Mouse (Mus musculus) spleen, postnatal 10 days (tissue): ENCODE results near the gene Olfr874.
"Not testable (repeated sequence)": the region's sequence is repeated elsewhere in the genome, so short reads cannot be mapped to it uniquely, and the experiment has no call there.

ENCODE experiments used
- DNase-seq, 2 experiments: peaks; one replicate each; pipeline ENCODE4 v3.0.0; 2021 to 2022; ENCODE audit warnings: low spot score in 2 of 2

The Olfr874 gene

GRCm38 (mm10) chr9:37744806-37745205 lies at the start of gene Olfr874:
Gene Olfr874 (plus strand): TSS chr9:37745106.
- no peak for DNase-seq

GRCm38 (mm10) chr9:37716150-37716549 lies 28.8 kb upstream of the Olfr874 start, which contains the start of gene Olfr160:
Gene Olfr160 (minus strand): TSS chr9:37716250.
- DNase-seq: no peak

GRCm38 (mm10) chr9:37734310-37734709 lies 10.6 kb upstream of the Olfr874 start:
- DNase-seq: no peak

GRCm38 (mm10) chr9:37750319-37751075 lies 5.6 kb downstream of the Olfr874 start:
- DNase-seq: no peak

DNA sequence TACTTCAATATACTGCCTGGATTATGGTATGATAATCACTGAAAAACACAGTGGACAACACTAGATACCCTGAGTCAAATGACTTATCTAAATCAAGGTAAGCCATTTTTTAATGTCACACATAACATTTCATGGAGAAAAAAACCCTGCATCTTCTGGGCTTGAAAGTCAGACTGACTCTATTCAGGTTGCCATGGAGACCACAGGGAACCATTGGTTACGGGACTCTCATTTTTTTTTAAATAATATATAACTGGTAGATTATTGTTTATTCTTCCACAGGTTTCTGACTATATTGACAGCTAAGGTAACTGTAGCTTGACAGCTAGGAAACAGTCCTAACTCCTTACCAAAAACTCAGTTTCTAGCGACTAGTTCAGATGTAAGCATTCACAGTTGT lies 6.6 kb downstream of the Olfr874 start:
- no peak for DNase-seq

DNA sequence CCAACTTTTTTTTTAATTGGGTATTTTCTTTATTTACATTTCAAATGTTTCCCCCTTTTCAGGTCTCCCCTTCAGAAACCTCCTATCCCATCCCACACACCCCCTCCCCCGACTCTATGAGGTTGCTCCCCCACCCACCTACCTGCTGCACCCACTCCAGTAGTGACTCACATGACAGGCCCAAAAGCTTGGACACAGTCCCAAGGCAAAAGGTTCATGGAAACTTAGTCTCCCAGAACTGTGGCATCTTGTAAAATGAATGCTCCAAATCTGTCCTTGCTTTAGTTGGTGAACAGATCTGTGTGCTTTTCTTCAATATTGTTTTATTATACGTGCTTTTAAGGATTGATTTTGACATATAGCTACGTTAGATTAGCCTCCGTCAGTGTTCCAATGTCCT lies 7.1 kb downstream of the Olfr874 start:
- no peak for DNase-seq

- no peak for DNase-seq
Observed at GRCm38 (mm10) chr9:37761728-37762127, 16.8 kb downstream of the Olfr874 start.

DNA sequence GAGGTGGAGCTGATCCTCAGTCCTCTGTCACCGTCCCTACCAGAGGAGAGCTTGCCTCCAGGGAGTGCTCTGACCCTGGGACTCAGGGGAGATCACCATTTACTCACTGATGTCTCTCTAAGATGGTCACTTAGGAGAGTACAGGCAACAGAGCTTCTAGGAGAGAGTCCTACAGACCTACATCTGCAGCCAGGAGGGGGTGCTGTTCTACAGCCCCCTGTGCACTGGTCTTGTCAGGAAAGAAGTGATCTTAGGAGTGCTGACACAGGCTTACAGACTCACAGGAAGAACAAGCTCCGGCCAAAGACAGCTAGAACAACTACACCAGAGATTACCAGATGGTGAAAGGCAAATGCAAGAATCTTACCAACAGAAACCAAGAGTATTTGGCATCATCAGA lies 17.6 kb downstream of the Olfr874 start:
- no peak for DNase-seq

GRCm38 (mm10) chr9:37770661-37771060 lies 25.8 kb downstream of the Olfr874 start:
- no peak for DNase-seq

DNA sequence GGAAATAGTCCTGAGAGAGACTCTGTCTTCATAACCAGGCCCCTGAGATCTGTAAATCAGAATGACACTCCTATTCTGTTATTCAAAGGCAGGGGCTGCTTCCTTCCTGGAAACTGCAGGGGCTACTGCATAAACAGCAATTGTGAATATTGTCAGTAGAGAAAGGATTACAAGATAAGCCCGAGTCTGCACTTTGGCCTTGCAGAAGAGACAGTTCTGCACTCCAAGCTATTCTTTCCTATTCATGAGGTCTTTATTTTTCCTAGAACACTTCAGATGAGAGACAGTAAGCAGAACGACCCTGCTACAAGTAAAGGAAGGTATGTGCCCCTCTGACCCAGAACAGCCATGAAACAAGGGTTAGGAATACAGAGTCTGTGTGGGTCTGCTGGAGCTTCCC lies 26.9 kb downstream of the Olfr874 start, which contains the start of gene Olfr875:
Gene Olfr875, plus strand, starts transcription at position 99 of the 400 bp plus-strand sequence.
- DNase-seq: no peak

DNA sequence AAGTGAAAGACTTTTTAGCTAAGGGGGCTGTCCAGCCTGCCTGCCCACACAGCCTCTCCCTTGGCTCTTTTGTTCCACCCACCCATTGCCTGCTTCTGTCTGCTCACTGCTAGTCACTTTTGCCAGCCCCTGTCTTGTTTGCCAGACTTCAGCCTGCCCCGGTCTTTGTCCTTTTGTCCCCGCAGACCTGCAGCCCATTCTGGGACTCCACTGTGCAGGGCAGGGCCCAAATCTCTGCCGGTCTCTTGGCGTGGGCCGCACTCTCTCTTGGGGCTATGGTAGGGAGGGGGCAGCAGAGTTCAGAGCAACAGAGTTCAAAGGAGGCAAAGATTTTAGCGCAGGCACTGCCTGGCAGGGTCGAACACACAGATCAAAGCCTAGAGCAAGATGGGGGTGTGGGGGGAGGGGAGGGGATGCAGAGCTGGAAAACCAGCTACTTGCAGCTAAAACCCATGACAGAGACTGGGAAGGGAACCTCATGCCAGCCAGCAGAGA lies 37.9 kb downstream of the Olfr874 start:
- DNase-seq: no peak

DNA sequence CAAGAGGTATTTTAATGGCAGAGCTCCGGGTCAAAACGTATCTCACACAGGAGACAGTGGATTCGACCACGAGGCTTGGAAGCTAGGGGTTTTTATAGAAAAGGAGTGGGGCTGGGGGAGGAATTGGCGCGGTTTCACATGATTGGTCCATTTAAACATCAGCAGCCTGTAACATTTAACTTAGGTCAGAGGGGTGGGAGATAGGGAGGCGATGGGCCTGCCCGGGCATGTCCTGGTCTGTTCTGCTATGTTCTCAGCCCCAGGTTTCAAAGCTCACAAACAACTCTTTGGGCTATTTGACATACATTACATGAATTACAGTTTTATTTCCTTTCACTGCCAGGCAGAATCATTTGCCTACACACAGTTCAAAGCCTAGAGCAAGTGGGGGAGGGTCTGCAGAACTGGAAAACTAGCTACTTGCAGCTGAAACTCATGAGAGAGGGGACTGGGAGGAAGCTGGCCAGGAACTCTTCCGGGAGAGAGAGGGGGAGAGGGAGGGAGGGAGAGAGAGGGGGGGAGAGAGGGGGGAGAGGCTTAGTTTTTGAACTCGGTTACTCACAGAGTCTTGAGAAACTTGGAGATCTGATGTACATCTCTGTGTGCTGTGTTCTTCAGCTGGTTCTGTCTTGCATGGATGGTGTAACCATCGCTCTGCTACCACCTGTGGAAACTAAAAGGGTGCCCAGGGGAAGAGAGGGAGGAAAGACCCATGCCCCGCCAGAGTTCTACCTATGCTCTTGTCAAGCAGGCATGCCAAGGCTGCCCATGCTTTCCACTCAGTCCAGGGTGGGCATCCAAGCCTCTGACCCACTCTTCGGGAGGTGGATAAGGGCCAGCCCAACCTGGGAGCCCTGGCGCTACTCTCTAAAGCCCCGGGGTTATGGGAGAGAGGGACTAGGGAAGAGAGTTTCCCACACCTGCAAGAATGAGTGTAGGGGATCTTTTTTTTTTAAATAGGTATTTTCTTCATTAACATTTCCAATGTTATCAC lies 38.8 kb downstream of the Olfr874 start:
- DNase-seq: not testable (repeated sequence)

DNA sequence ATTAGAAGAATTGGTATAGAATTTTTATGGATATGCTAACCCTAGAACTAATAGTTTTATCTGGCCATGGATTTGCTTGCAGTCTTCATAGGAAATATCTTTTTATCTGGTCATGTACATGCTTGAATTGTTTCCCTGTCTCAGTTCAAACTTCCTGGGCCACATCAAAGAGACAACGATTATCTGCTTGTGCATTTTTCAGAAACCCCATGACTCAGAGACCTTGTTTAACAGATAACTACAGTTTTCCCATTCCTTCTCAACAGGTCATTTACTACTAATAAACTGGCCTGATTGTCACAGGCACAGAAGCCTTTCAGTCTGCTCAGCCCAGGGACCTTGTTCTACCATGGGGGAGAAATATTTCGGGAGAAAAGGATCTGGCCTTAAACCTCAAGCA lies 41.5 kb downstream of the Olfr874 start:
- DNase-seq: no peak
